Mouse (Mus musculus) layer of hippocampus, postnatal 25 days (tissue): ENCODE data around the gene Zfp330. TPM values are rescaled to one million over a fixed set of nuclear protein-coding genes. Genes with fewer than 3 reads are reported as not detected.

Experiments
- DNase-seq, 2 experiments: peaks; one replicate each; pipeline ENCODE4 v3.0.0; 2022; ENCODE audit warnings: mixed read lengths in 2 of 2, low spot score in 1 of 2; ENCODE audit errors: extremely low spot score in 1 of 2
- total RNA-seq, 2 experiments: library from RNA; stranded (reverse); gene quantifications; 2 replicates each; pipeline ENCODE4 v1.2.3; 2021

The Zfp330 gene
- 10 to 100 TPM; 32.3 to 40.3 TPM for total RNA-seq

DNA sequence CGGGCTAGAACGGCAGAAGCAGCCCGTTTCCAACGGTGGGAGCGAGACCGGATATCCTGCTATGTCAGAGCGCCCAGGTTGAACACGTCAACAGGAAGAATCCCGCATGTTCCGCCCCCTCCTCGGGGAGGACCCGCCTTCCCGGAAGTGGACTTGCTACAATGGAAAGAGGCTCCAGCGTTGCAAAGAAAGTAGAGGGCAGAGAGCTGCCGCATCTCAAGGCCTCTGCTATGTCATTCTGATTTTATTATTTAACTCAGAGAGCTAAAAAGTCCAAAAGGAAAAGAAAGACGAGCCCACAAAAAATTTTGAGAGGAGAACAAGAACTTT, at the start of gene Zfp330:
Zfp330 (minus strand) TSS at position 68 of the 330 bp plus-strand sequence.
- DNase-seq = peak; percentile 75 to 76

DNA sequence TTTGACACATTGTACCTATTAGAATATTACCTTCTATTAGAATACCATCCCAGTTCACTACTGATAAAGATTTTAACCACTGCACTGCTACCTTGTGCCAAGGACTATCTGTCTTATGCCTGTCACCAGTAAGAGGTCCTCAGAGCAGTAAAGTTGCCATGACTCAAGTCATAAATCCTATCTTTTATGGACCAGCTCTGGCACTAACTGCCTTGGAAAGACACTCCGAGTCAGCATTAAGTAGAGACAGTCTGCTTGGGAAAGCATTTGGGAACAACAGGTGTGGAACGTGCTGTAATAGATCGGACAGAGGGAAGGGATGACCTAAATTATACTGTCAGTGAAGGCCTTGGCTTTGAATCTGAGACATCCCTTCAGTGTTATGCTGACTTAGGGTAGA, 4.0 kb upstream of the Zfp330 start:
- DNase-seq = no peak

DNA sequence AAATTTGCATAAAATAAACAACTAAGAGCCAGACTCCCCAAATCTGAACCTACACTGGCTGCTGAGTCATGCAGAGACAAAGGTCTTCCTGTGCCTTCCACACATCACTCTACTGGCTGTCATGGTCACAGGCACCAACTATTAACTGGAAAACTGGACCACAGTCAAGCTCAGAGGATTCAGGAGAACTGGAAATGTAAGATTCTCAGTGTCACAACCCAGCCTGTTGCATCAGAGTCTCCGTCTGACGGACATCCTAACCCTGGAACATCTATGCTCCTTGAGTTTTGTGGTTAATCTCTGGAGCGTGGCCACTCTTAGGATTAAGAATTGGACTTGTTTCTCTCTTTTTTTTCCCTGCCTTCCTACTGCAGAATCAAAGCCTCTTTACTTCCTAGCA, 3.4 kb upstream of the Zfp330 start:
- no peak for DNase-seq

DNA sequence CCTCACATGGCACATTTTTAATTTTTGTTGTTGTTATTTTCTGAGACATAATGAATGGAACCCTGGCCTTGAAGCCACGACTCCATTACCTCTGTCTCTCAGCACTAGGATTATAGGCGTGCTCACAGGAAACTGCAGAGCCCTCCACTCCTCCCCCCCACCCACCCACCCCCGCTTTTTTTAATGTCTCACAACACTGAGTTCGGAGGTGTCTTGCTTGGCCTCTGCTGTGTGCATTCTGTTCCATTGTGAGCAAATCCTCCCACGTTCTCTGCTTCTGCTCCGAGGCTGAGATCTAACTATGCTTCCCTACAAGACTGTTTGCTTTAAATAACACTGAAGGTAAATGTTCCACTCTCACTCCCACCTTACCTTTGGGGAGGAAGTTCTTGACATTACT, 522 bp upstream of the Zfp330 start:
- DNase-seq = no peak

DNA sequence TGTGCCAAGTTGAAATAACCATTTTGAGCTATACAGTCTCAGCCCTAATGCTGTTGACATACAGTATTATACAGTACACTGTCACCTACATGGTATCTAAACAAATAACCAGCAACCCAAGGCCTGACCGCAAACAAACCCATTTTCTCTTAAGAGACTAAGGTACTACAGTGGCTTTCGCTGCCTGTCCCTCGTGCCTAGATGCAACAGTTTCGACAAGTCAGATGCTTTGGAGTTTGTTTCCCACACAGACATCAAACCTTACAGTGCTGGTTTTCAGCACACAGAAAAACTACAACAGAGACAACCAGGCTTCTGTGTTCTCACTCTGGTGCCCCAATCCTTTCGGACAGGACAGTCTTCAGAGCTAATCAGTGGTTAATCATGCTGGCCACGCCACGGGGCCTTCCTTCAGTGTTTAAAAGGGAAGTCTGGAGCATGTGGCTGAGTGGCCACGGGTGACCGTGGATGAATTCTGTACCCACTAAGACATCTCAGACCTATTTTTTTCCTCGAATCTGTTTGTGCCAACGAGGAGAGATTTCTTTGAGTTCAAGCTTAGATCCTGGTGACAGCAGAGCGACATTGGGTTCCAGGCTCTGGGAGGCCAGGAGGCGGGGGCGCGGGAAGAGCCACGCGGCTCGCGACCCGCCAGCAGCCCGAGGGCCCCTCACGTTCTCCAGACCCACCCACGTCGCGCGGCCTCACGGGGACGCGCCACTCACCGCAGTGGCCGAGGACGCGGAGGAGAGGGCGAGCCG, 448 bp downstream of the Zfp330 start:
- DNase-seq = peak in 1 of 2 experiments; percentile 11

DNA sequence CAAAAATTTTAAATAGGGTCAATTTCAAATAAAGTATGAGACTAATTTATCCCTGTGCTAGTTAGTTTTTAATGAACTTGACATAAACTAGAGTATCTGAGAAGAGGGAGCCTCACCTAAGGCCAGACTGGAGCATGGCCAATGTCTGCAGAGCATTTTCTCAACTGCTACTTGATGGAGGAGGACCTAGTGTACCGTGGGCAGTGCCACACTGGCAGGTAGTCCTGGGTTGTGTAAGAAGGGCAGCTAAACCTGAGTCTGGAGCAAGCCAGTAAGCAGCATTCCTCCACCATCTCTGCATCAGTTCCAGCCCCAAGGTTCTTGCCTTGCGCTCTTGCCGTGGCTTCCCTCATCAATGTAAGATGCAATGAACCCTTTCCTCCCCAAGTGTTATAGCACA, 3.1 kb downstream of the Zfp330 start:
- DNase-seq = no peak

DNA sequence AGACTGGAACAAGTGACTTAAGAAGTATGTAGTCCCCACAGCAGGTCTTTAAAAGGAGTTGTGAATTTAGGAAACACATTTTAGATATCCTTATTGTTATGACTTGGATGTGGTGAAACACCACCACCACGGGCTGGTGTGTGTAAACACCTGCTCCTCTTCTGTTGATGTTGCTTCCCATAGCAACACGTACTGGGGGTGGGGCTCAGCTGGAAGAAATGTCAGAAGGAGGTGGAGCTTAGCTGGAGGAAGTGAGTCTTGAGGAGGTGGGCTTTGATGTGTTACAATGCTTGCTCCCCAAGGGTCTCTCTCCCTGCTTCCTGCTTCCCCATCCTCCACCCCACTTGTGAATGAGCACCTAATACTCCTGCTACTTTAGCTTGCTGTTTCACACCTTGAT, 14.9 kb downstream of the Zfp330 start:
- DNase-seq = no peak

DNA sequence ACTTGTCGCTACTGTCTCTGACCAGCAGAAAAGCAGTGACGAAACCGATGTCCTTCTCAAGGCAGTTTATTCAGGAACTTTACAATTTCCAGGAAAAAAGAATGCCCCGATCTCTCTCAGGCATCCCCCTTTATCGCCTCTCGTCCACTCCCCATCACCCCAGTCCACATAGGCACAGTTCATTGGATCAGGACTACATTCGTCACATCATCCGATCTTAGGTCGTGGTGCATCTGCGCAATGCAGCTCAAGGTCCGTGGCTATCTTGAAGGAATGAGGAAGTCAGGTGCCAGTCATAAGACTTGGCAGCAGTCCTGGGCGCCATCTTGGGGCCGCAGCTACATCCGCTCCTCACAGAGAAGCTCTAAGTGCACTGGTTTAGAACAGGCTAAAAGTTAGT, 19.0 kb downstream of the Zfp330 start:
- DNase-seq = no peak

DNA sequence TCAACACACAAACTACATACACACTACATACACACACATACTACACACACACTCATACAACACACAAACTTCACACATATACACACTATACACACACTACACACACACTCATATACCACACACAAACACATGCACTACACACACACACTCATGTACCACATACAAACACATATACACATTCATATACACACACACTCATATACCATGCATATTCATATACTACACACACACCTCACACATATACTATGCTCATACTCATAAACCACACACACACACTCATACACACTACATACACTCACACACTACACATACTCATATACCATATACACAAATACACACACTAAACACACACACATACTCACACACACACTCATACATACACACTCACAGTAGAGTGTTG, 27.3 kb downstream of the Zfp330 start:
- no peak for DNase-seq

DNA sequence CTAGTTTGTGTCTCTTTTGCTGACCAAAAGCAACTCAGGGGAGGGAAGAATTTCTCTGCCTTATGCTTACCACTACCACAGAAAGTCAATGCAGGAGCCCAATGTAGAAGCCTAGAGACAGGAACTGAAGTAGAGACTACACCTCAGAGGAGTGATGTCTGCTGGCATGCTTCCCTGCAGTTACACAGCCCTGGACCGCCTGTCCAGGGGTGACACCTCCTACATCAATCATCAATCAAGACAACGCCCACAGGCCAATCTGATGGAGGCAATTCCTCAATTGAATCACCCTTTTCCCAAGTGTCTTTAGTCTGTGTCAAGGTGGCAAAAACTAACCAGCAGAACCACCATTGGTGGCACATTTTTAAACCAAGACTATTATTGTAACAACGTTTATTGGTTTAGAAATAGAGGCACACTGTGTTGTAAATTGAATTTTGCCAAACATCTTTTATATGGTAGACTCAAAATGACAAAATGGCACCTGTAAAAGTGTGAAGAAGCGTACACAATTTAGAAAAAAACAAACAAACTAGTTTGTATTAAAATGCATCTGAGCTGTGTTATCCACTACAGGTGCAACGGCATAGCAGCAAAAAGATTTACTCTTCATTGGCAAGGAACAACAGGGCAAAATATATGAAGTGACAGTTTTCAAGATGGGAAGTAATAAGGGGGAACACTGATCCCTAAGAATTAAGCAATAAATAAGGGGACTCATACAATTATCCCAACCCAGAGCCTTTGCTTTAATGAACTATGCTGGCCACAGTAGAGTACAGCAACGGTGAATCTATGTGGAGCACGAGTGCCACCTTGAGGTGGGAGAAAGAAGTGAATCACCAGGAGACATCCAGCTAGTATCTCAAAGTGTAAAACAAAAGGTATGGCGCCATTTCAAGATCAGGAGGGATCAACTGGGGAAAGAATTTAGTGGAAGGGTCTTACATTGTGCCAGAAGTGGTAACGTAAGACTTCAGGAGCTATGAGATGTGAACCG, 29.8 kb downstream of the Zfp330 start:
- peak; percentile 57 to 84 for DNase-seq

Other genes starting within 250 kb of the Zfp330 start
- 10 to 100 TPM; 39.0 to 46.5 TPM for gene Rnf150, start 89.2 kb upstream of the Zfp330 start, total RNA-seq